Mouse (Mus musculus): Measurements from ENCODE around the gene Slc10a3. TPM values are rescaled to one million over a fixed set of nuclear protein-coding genes. Genes with fewer than 3 reads are reported as not detected.

The Slc10a3 gene
- total RNA-seq (2012; rRNA removed) (7.4 and 11.6 TPM in 2 replicates), total RNA-seq (2014; rRNA removed) (14.1 and 14.7 TPM in 2 replicates), polyA plus RNA-seq (2012; ENCODE audit: insufficient read length, low read depth) (11.2 and 12.0 TPM in 2 replicates)

GRCm38 (mm10) chrX:74372888-74373549, at the start of gene Slc10a3, which contains the start of gene Ubl4a:
TSS of gene Slc10a3 (minus strand) at chrX:74373349.
TSS of gene Ubl4a (minus strand) at chrX:74373218.
- DNase-seq (ENCODE audit: extremely low read depth) = peak; percentile 91
- no peak within 1 kb of the TSS for H3K27ac ChIP-seq (ENCODE audit: insufficient read depth, low read depth)

GRCm38 (mm10) chrX:74413377-74413776, 40.2 kb upstream of the Slc10a3 start:
- Histone ChIP-seq H3K4me1 (ENCODE audit: control insufficient read depth in 1 of 2, insufficient read depth in 2 of 2) (no peaks in the 10 kb centered on the region), H3K4me2 (ENCODE audit: insufficient read depth, low read depth, poor library complexity, severe bottlenecking) (no peak overlapping the region), H3K4me3 (replicated peaks in 1 of 3; ENCODE audit: low read depth in 2 of 3, low read length in 2 of 3, poor library complexity in 1 of 3) (no peak overlapping the region), H3K9me3 (replicated peaks; ENCODE audit: low read length) (no peaks in the 10 kb centered on the region), H3K9ac (ENCODE audit: insufficient read depth, low read depth) (no peak overlapping the region), H3K27ac (ENCODE audit: insufficient read depth, low read depth) (no peak overlapping the region), H3K79me2 (replicated peaks; ENCODE audit: control insufficient read depth, extremely low read depth, insufficient read depth, poor library complexity, severe bottlenecking) (no peaks in the 10 kb centered on the region), H3K36me3 (replicated peaks in 1 of 2; ENCODE audit: control insufficient read depth in 1 of 2, insufficient read depth in 1 of 2, low read length in 1 of 2) (peaks cover 22 to 60% of the 10 kb centered on the region in 2 experiments), H3K27me3 (replicated peaks) (no peaks in the 10 kb centered on the region)
- peak; percentile 59 for DNase-seq (ENCODE audit: extremely low read depth)
- TF ChIP-seq CHD2 (IDR thresholded peaks at IDR 0.05; ENCODE audit: low read length) (peak; percentile 74), NRF1 (IDR thresholded peaks at IDR 0.05; ENCODE audit: low read depth, low read length) (no peak), MYC (IDR thresholded peaks at IDR 0.05; ENCODE audit: low read depth, low read length) (peak; percentile 55; the same call in 1 of the 2 replicates), SIN3A (IDR thresholded peaks at IDR 0.05; ENCODE audit: low read length) (peak; percentile 74), IRF4 (IDR thresholded peaks at IDR 0.05; ENCODE audit: low read depth, low read length) (peak; percentile 73), MEF2A (IDR thresholded peaks at IDR 0.05; ENCODE audit: borderline replicate concordance, low read depth, low read length) (0 out of 2 replicates have a peak, but pooled peaks have one; percentile 45), NELFE (IDR thresholded peaks at IDR 0.05; ENCODE audit: low read depth, low read length) (0 out of 2 replicates have a peak, but pooled peaks have one; percentile 35), MAZ (IDR thresholded peaks at IDR 0.05; ENCODE audit: low read depth, low read length) (peak; percentile 79; the same call in 1 of the 2 replicates), ELF1 (IDR thresholded peaks at IDR 0.05; ENCODE audit: low read depth, low read length) (no peak), UBTF (IDR thresholded peaks at IDR 0.05; ENCODE audit: low read depth, low read length) (no peak), MXI1 (IDR thresholded peaks at IDR 0.05; ENCODE audit: low read depth, low read length) (peak; percentile 56; the same call in 1 of the 2 replicates), CTCF (conservative IDR thresholded peaks at IDR 0.05 in 1 of 2, IDR thresholded peaks at IDR 0.05 in 1 of 2; ENCODE audit: low read depth in 2 of 2, low read length in 2 of 2) (peak; percentile 62 to 98), ZC3H11A (IDR thresholded peaks at IDR 0.05; ENCODE audit: low read depth, low read length) (peak; percentile 79), ZNF384 (IDR thresholded peaks at IDR 0.05; ENCODE audit: low read depth, low read length) (peak; percentile 50; the same call in 1 of the 2 replicates), SMC3 (IDR thresholded peaks at IDR 0.05; ENCODE audit: low read depth, low read length) (peak; percentile 87), RAD21 (IDR thresholded peaks at IDR 0.05; ENCODE audit: low read depth, low read length) (peak; percentile 94), CHD1 (IDR thresholded peaks at IDR 0.05; ENCODE audit: low read depth, low read length) (no peak), JUND (conservative IDR thresholded peaks at IDR 0.05; ENCODE audit: low read depth, low read length) (no peak)
- in situ Hi-C loops (cut with MboI; ENCODE audit: low pct_ligation_motif_present, low pct_unique_long_range_greater_than_20kb, low sequenced_read_pairs) (loop anchor here (5.0 to 10.0 kb wide), 2 partner anchors 166 to 299 kb away; partner anchors contain the start of gene Flna), dilution Hi-C loops (cut with MboI; ENCODE audit: extremely low pct_ligation_motif_present, extremely low pct_unique_long_range_greater_than_20kb, low sequenced_read_pairs) (no loop called here)

More at GRCm38 (mm10) chrX:74372888-74373549, at the start of gene Slc10a3, which contains the start of gene Ubl4a:
- Histone ChIP-seq H3K9me3 (replicated peaks; ENCODE audit: low read length) (no peaks in the 10 kb centered on the region), H3K4me3 (replicated peaks in 1 of 3; ENCODE audit: low read depth in 2 of 3, low read length in 2 of 3, poor library complexity in 1 of 3) (peak within 1 kb of the TSS; percentile 65 to 70 (median 66)), H3K36me3 (replicated peaks in 1 of 2; ENCODE audit: control insufficient read depth in 1 of 2, insufficient read depth in 1 of 2, low read length in 1 of 2) (peaks cover 9 to 15% of the 10 kb centered on the region in 2 experiments), H3K79me2 (replicated peaks; ENCODE audit: control insufficient read depth, extremely low read depth, insufficient read depth, poor library complexity, severe bottlenecking) (no peaks in the 10 kb centered on the region; the same call in 1 of the 2 replicates), H3K27me3 (replicated peaks) (no peaks in the 10 kb centered on the region), H3K4me2 (ENCODE audit: insufficient read depth, low read depth, poor library complexity, severe bottlenecking) (peak within 1 kb of the TSS; percentile 78), H3K9ac (ENCODE audit: insufficient read depth, low read depth) (peak within 1 kb of the TSS; percentile 80), H3K4me1 (ENCODE audit: control insufficient read depth in 1 of 2, insufficient read depth in 2 of 2) (peaks cover 6 to 22% of the 10 kb centered on the region in 2 experiments; a peak in 2 of 4 replicates)
- TF ChIP-seq HCFC1 (IDR thresholded peaks at IDR 0.05; ENCODE audit: low read depth, low read length) (peak; percentile 76), POLR2AphosphoS2 (IDR thresholded peaks at IDR 0.05; ENCODE audit: low read depth, low read length) (peak; percentile 43; the same call in 1 of the 2 replicates), SIN3A (IDR thresholded peaks at IDR 0.05; ENCODE audit: low read length) (peak; percentile 91), RAD21 (IDR thresholded peaks at IDR 0.05; ENCODE audit: low read depth, low read length) (no peak), ZMIZ1 (IDR thresholded peaks at IDR 0.05; ENCODE audit: low read depth, low read length) (peak; percentile 67; the same call in 1 of the 2 replicates), MYC (IDR thresholded peaks at IDR 0.05; ENCODE audit: low read depth, low read length) (peak; percentile 94), JUN (IDR thresholded peaks at IDR 0.05; ENCODE audit: insufficient read depth, low read depth, low read length) (no peak), POLR2A (IDR thresholded peaks at IDR 0.05; ENCODE audit: low read depth, low read length) (peak; percentile 87), ZNF384 (IDR thresholded peaks at IDR 0.05; ENCODE audit: low read depth, low read length) (no peak), BHLHE40 (IDR thresholded peaks at IDR 0.05; ENCODE audit: low read depth, low read length) (peak; percentile 41), ZKSCAN1 (IDR thresholded peaks at IDR 0.05; ENCODE audit: borderline replicate concordance, low read depth, low read length) (no peak), USF1 (IDR thresholded peaks at IDR 0.05; ENCODE audit: low read depth, low read length) (peak; percentile 75), TBP (conservative IDR thresholded peaks at IDR 0.05; ENCODE audit: low read depth, low read length) (peak; percentile 59; the same call in 1 of the 2 replicates), EP300 (IDR thresholded peaks at IDR 0.05; ENCODE audit: low read length) (no peak), TCF12 (IDR thresholded peaks at IDR 0.05; ENCODE audit: low read depth, low read length) (peak; percentile 55), MAX (IDR thresholded peaks at IDR 0.05; ENCODE audit: low read length) (peak; percentile 96), NELFE (IDR thresholded peaks at IDR 0.05; ENCODE audit: low read depth, low read length) (peak; percentile 82), MEF2A (IDR thresholded peaks at IDR 0.05; ENCODE audit: borderline replicate concordance, low read depth, low read length) (no peak), USF2 (conservative IDR thresholded peaks at IDR 0.05; ENCODE audit: low read depth, low read length) (peak; percentile 41), MXI1 (IDR thresholded peaks at IDR 0.05; ENCODE audit: low read depth, low read length) (peak; percentile 91)
- in situ Hi-C loops (cut with MboI; ENCODE audit: low pct_ligation_motif_present, low pct_unique_long_range_greater_than_20kb, low sequenced_read_pairs) (no loop called here), dilution Hi-C loops (cut with MboI; ENCODE audit: extremely low pct_ligation_motif_present, extremely low pct_unique_long_range_greater_than_20kb, low sequenced_read_pairs) (no loop called here)
